Mouse (Mus musculus) embryonic fibroblast, embryonic 13.5 days (primary cell): ENCODE measurements around the gene Bcar3. TPM values are rescaled to one million over a fixed set of nuclear protein-coding genes. Genes with fewer than 3 reads are reported as not detected.

Experiments used
- H3K27ac ChIP-seq: 2 replicates; pipeline ENCODE4 v1.5.1; 2012; ENCODE audit warnings: low read length, control low read depth, inconsistent platforms; ENCODE audit not compliant: insufficient read depth
- H3K4me1 ChIP-seq: 2 replicates; pipeline ENCODE4 v1.6.1; 2011; ENCODE audit warnings: low read length; ENCODE audit not compliant: control insufficient read depth, insufficient read depth
- H3K4me3 ChIP-seq: 2 replicates; pipeline ENCODE4 v1.5.1; 2011; ENCODE audit warnings: mild to moderate bottlenecking, control low read depth, low read length; ENCODE audit not compliant: insufficient read depth
- CTCF ChIP-seq: IDR thresholded peaks from 2 replicates; pipeline ENCODE4 v1.5.1; 2011; ENCODE audit warnings: mild to moderate bottlenecking, control low read depth, low read length, moderate library complexity, borderline replicate concordance; ENCODE audit not compliant: insufficient read depth
- POLR2A ChIP-seq: IDR thresholded peaks from 2 replicates; pipeline ENCODE4 v1.6.1; 2011; ENCODE audit warnings: low read depth, mild to moderate bottlenecking, control low read depth, low read length, moderate library complexity
- polyA plus RNA-seq: library from polyadenylated mRNA; stranded (reverse); fragments of >200 nt; gene quantifications from 2 replicates; pipeline ENCODE4 v1.2.4, GENCODE M21; 2011; ENCODE audit warnings: low read depth; ENCODE audit not compliant: missing spikeins, insufficient read length

The Bcar3 gene
- polyA plus RNA-seq, 1 experiment = 4.2 TPM

DNA sequence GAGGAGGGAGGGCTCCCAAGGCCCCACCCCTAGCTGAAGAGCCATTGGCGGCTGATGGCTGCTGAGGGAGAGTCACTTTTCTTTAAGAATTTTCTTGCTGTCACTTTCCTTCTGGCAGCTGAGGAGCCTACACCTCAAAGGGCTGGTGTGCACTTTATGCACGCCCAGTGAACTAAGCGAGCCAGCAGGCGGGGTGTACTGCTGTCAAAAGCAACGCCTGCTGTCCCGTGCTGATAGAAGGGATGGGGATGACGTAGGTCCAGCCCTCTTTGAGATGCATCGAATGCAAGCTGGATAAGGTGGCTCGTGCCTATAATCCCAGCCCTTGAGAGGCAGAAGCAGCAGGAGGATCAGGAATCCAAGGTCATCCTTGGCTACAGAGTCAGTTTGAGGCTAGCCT is 207.0 kb downstream of the Bcar3 start:
- no peak overlapping the region for H3K27ac ChIP-seq
- no peak overlapping the region for H3K4me3 ChIP-seq
- TF ChIP-seq POLR2A = no peak
- TF ChIP-seq CTCF = no peak
- peaks cover 8% of the 10 kb centered on the region; the same call in 1 of the 2 replicates for H3K4me1 ChIP-seq

DNA sequence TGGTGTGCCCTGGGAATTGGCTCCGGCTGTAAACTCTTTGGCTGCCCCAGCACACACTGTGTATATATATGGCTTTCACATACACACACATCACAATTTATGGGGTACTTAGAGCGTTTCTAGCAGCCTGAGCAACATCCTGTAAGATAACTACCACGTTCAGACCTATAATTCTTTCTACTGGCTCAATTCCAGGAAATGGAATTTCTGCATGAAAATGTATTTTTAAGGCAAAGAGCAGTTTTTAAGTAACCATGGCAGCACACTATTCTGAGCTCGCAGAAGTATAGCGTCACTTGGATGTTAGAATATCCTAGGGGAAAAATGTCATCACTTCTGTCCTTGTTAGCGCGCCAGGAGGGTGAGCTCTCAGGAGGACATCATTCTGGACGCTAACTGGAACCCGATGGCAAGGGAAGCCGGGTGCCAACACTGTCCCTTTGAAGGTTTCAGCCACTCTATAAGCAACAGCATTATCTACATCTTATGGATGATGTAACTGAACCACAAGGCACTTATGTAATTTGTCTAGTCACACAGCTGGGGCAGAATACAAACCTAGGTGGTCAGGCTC is 212.5 kb downstream of the Bcar3 start:
- Histone ChIP-seq H3K27ac (no peak overlapping the region), H3K4me3 (no peak overlapping the region), H3K4me1 (peaks cover 8% of the 10 kb centered on the region)
- TF ChIP-seq POLR2A (no peak), CTCF (no peak)

DNA sequence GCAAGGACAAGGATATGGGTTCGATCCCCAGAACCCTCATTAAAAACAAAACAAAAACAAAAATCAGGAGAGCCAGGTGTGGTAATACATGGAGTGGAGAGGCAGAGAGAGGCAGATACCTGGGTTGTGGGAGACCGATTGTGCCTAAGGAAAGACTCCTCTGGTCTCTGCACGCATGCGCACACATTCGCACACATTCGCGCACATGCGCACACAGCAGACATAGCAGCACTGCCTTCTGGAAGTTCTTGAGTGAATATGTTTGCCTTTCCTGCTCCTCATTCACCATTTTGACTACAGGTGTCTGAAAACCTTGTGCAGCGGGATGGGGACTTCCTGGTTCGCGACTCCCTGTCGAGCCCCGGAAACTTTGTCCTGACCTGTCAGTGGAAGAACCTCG is 213.9 kb downstream of the Bcar3 start:
- no peak overlapping the region for H3K27ac ChIP-seq
- TF ChIP-seq POLR2A (no peak), CTCF (no peak)
- no peak overlapping the region for H3K4me3 ChIP-seq
- peaks cover 13% of the 10 kb centered on the region for H3K4me1 ChIP-seq

DNA sequence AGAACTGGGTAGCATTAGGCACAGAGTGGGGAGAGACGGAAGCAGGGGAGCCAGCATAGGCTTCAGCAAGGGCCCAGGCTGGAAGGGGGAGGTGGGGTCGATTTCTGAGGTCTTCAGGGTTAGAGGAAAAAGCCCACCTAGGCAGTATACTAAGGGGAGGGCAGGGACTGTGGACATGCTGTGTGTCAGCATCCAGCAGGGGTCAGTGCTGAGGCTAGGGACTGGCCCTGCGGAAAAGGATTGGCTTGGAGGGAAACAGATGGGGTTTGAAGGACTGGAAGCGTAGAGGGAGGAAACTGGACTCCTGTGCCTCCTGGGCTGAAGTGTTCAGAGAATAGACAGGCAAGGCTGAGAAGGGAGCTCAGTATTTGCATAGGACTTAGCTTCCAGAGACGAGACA is 215.1 kb downstream of the Bcar3 start:
- peaks cover 13% of the 10 kb centered on the region for H3K4me1 ChIP-seq
- H3K4me3 ChIP-seq = no peak overlapping the region
- peak overlapping the region; percentile 94 for H3K27ac ChIP-seq
- TF ChIP-seq CTCF = peak; percentile 92
- TF ChIP-seq POLR2A = no peak

DNA sequence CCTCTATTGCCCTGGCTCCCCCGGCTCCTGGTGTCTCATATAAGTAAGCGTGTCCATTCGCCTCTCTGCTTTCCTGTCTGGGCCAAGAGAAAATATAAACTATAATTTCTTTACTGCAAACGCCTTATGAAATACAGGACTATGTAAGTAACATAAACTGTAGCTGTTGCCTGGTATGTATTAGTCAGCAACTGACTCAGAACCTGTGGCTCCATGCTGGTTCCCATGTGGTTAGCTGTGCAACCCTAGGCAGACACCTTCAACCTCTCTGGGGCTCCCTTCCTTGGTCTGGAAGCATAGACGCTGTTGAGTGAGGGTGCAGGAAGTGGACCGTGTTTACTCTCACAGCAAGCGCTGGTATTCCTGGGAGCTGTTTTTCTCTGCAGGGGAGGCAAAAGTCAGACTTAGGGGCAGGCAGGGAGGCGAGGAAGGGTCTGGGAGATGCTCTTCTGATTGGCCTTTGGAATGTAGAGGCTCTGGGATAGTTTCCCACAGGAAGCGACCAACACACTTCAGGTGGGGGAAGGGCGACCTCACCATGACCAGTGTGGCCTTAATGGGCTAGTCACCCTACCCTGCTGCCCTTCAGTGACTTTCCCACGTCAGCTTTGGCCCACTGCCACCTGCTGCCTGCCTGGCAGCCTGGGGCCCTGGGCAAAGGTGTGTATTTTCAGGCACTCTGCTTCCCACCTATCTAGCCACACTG is 215.8 kb downstream of the Bcar3 start:
- H3K4me3 ChIP-seq = no peak overlapping the region

DNA sequence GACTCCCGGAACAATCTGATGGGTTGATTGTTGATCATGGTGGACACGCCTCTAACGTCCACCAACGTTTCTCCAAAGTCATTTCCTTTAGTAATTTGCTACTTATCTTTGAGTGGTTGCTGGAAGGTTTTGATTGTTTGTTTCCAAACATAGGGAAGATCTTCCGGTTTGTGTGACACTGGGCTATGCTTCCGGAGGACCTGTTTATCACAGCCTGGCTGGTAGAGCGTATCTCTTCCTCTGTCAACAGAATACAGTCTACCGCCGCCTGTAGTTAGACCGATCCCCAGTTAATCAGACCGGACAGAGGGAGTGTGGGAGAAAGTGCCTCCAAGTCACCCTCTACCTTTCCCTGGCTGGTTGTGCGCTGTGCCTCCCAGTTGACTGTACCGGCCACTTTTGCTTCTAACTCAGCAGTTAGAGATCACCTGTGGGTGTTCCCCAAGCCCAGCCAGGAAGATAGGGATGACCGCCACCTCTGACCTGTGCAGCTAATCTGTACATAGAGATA is 216.4 kb downstream of the Bcar3 start:
- TF ChIP-seq POLR2A = no peak
- no peak for TF ChIP-seq CTCF
- Histone ChIP-seq H3K27ac (peak overlapping the region; percentile 87; the same call in 1 of the 2 replicates), H3K4me1 (peaks cover 17% of the 10 kb centered on the region), H3K4me3 (no peak overlapping the region)

More for the DNA sequence above, 215.8 kb downstream of the Bcar3 start:
- TF ChIP-seq CTCF = no peak
- TF ChIP-seq POLR2A = no peak
- Histone ChIP-seq H3K27ac (peak overlapping the region; percentile 94), H3K4me1 (peaks cover 13% of the 10 kb centered on the region)

DNA sequence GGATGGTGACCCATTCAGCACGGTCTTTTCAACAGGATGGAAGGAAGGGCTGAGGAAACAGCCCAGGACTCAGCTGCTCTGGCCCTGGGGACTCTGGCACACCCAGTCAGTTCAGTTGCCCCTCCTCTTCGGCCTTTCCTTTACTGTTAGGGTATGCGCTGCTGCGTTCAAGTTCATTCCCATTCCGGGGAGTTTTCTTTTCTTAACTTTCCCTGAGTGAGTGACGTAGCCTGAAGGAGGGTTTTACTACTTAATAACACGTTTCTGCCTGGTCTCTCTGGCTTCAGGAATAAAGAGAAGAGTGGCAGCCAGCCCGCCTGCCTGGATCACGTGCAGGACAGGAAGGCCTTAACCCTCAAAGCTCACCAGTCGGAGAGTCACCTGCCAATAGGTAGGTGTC is 217.0 kb downstream of the Bcar3 start:
- H3K27ac ChIP-seq = no peak overlapping the region
- H3K4me1 ChIP-seq = peaks cover 23% of the 10 kb centered on the region
- TF ChIP-seq POLR2A (no peak), CTCF (no peak)
- H3K4me3 ChIP-seq = no peak overlapping the region

DNA sequence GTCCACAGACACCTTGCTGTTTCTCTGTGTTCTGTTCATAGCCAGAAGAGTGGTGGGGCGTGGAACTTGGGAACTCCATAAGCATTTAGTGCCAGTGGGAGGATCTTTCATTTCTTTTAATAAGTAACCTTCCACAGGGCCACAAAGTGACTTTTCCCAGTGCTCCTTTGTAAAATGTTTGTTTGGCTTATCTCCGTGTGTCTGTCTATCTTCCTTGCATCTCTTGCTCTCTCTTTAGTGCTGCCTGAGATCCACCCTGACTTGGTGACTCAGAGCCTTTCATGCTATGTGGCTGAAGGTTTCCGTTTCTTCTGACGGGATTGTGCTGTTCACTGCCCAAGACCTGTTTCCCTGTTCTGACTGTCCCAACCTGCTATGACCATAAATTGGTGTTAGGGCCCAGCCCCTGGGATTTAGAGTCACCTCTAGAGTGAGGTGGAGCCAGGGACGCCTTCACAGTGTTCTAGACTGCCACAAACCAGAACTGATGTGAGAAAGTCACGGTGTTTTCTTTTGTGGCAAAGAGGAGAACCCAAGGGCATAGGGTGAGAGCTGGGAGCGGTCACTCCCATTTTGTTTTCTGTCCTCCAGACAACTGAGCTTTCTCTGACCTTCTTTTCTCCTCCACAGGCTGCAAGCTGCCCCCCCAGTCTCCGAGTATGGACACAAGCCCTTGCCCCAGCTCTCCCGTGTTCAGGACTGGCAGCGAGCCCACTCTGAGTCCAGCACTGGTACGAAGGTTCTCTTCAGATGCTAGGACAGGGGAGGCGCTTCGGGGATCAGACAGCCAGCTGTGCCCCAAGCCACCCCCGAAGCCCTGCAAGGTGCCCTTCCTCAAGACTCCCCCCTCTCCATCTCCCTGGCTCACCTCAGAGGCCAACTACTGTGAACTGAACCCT is 218.0 kb downstream of the Bcar3 start:
- Histone ChIP-seq H3K4me3 (no peak overlapping the region), H3K4me1 (peaks cover 24% of the 10 kb centered on the region), H3K27ac (no peak overlapping the region)
- no peak for TF ChIP-seq CTCF
- no peak for TF ChIP-seq POLR2A

DNA sequence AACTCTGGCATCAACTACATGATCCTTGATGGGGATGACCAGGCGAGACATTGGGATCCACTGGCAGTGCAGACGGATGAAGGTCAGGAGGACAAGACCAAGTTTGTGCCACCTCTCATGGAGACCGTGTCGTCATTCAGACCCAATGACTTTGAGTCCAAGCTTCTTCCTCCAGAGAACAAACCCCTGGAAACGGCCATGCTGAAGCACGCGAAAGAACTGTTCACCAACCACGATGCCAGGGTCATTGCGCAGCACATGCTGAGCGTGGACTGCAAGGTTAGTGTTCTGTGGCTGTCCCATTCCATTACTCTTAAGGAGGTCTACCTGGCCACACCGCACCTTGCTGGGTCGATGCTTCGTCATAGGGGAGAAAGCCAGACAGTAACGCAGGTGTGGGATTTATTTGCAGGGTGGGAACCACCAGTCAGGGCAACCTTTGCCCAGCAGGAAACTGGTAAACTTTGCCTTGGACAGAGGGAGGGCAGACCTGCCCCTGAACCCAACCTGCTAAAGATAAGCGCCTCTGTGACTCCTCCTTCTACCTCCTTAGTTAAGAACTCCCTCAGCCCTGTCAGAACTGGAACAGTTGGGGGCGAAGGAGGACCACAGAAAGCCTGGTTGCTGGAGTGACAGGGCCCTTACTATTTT is 218.9 kb downstream of the Bcar3 start:
- Histone ChIP-seq H3K4me3 (no peak overlapping the region), H3K4me1 (peaks cover 31% of the 10 kb centered on the region), H3K27ac (no peak overlapping the region)
- TF ChIP-seq CTCF = no peak
- no peak for TF ChIP-seq POLR2A
